Mouse (Mus musculus) ZHBTc4 (cell line): ENCODE data around the gene Fam89a.

Experiments used
- DNase-seq: peaks from one replicate; pipeline ENCODE4 v3.0.0-alpha.2; 2011; ENCODE audit warnings: low read depth, low spot score

Gene Fam89a

GRCm38 (mm10) chr8:124751709-124752173, at the start of gene Fam89a:
Gene Fam89a, minus strand, starts transcription at chr8:124751832.
- peak; percentile 85 for DNase-seq

- no peak for DNase-seq
Measured at GRCm38 (mm10) chr8:124800542-124800941, 48.9 kb upstream of the Fam89a start.

DNA sequence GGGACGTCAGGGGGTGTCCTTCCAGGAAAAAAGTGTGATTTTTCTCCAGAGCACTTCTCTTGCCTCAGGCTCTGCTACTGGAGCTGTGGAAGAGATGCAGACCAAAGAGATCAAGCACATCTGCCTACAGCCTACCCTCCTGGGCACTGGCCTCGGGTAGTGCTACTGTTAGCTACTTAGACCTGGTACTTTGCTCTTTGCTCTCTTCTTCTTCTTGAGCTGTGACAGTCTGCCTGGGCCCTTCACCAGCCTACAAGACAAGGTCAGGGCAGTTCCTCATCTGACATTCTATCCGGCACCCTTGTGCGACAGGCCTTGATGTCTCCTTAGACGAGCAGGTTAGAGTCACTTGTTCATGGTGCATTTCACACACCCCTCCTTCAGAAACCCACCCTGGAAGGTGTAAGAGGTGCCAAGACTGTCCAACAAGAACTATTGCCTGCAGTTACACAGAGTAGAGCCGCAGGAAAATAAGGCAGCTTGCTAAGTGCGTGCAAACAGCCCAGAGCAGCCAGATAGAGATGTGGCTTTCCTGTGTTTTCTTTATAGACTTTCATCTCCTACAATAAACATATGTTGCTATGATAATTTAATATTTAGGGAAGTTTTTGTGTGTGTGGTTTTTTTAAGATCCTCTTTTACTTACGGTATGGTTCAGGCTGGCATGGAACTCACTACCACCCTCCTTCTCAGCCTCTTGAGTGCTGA, 44.3 kb upstream of the Fam89a start:
- no peak for DNase-seq

GRCm38 (mm10) chr8:124794486-124794780, 42.8 kb upstream of the Fam89a start:
- peak; percentile 84 for DNase-seq

GRCm38 (mm10) chr8:124793661-124794485, 42.2 kb upstream of the Fam89a start:
- DNase-seq = peak; percentile 53

DNA sequence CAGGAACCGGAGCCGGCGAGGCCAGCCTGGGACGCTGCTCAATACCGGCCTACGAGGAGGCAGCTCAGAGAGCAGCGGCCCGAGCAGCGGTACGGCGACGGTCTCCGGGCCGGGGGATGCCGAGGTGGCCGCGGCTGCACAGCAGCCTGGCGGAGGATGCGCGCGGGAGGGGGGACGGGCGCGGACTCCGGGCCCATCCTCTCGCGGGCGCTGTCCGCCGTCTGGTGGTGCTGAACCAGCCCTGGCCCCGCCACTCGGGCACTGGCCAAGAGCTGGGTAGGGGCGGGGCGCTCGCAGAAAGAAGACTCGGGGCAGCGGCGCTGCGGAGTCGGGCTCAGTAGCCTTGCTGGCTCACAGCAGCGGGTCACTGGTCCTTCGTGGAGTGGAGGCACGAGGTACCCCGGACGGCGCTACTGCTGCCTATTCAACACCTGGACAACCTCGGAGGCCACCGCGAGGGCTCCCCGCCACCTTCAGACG, 41.6 kb upstream of the Fam89a start:
- peak; percentile 90 for DNase-seq

DNA sequence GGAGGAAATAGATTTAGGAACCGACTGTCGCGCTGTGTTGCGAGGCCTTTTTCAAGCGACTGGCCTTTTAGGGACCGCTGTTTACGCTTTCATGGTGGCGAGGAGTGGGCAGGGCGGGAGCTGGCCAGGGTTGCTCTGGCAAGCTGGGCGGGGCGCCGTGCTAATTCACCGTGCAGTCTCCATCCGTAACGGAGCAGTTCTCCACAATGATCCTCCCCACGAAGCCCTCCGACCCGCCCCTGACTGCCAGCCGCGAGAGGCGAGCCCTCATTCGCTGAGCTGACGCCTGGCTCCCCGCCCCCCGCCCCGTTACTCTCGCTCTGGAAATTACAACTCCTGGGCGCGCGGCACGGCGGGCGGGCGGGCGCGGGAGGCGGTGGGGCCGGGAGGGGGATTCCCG, 41.1 kb upstream of the Fam89a start, which contains the start of gene Trim67:
Gene Trim67, plus strand, starts transcription at position 385 of the 400 bp plus-strand sequence.
- peak; percentile 88 for DNase-seq

GRCm38 (mm10) chr8:124792186-124792585, 40.6 kb upstream of the Fam89a start:
- peak; percentile 49 for DNase-seq

- no peak for DNase-seq
Measured at GRCm38 (mm10) chr8:124791751-124792150, 40.1 kb upstream of the Fam89a start.

- DNase-seq = no peak
Measured at GRCm38 (mm10) chr8:124790676-124791075, 39.0 kb upstream of the Fam89a start.

DNA sequence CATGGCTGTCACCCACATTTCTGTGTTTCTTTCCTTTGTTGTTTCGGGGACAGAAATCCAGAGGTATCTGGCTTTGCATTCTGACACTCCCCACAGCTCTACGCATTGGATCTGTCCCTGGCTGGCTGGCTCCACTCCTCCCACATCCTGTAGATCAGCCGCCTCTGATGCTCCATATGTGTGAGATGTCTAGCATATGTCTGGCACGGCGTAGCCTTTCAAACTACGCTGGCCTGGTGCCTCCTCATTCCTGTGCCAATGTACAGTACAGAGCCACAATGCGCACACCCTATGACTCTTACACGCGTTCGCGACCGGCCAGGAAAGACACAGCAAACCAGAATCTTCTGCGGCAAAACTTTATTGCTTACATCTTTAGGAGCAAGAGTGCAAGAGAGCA, 33.0 kb upstream of the Fam89a start:
- no peak for DNase-seq

GRCm38 (mm10) chr8:124783228-124783627, 31.6 kb upstream of the Fam89a start:
- DNase-seq = peak; percentile 26

DNA sequence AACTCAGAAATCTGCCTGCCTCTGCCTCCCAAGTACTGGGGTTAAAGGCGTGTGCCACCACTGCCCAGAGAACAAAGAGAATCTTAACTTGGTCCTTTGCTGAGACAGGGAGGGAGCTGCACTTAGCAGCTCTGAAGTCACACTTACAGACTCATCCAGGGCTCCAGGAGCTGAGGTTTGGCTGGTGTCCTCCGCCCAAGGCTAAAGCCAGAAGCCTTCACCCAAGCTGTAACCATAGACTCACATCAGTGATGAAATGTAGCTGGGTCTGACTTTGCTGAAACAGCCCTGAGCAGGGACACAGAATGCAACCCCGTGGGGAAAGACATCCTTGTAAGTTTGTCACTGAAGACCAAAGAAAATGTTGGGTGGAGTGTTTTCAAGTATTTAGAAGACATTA, 30.8 kb upstream of the Fam89a start:
- DNase-seq = no peak

- DNase-seq = no peak
Measured at GRCm38 (mm10) chr8:124780236-124780635, 28.6 kb upstream of the Fam89a start.

- peak; percentile 82 for DNase-seq
Measured at GRCm38 (mm10) chr8:124775695-124776094, 24.1 kb upstream of the Fam89a start.

DNA sequence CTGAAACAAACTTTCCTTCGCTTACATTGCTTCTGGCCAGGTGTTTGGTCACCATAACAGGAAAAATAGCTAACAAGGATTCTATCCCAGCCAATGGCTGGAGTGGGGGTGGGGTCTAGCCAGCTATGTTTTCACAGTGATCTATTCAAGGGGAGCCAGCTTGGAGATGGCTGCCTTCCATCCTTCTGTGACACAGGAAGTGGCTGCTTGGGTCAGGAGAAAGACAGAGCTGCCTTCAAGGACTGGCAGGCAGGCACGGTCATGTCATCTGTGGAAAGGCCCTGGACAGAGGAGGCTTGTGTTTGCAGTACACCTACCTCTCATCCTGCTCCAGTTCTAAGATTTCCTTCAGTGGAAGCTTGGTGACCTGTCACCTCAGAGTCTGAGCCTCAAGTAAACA, 20.8 kb upstream of the Fam89a start:
- DNase-seq = no peak

DNA sequence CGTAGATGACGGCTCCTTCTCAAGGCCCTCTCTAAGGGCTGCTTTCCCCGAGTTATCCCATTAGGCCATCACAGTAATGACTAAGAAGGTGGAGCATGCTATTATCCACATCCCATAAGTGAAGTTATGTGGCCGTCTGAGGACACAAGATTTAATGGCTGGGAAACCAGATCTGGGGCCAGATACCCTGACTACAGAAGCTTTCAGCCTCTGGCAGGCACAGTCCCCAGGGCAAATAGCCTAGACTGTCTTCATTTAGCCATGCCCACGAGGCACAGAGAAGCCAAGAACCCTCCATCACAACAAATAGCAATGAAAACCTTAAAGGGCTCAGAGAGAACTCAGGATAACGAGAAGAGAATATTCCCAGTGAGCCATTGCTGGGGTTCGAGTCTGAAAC, 11.4 kb upstream of the Fam89a start:
- no peak for DNase-seq

- DNase-seq = peak; percentile 78
Measured at GRCm38 (mm10) chr8:124758544-124758943, 6.9 kb upstream of the Fam89a start.

- no peak for DNase-seq
Measured at GRCm38 (mm10) chr8:124756601-124757000, 5.0 kb upstream of the Fam89a start.

DNA sequence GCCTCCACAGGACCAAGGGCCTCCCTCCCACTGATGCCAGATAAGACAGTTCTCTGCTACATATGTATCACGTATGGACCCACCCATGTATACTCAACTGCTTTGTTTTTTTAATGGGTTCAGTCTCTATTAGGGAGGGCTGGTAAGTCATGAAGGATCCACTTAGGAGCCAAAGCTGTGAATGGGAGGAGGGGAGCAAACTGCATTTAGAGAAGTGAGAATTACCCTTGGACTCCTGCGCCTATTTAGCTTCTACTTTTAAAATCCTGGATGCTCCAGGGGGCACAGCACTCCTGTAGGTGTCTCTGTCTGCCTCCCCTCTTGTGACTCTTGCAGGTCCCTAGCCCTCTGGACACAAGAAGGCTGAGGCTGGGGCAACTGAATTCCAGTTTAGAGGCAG, 4.5 kb upstream of the Fam89a start:
- no peak for DNase-seq

- DNase-seq = no peak
Measured at GRCm38 (mm10) chr8:124755481-124755880, 3.8 kb upstream of the Fam89a start.

GRCm38 (mm10) chr8:124754792-124755190, 3.2 kb upstream of the Fam89a start:
- no peak for DNase-seq
